Mouse (Mus musculus) fibroblast of lung, adult 2 months (primary cell): ENCODE measurements around the gene Gm6614.
"Not testable (repeated sequence)": the region's sequence is repeated elsewhere in the genome, so short reads cannot be mapped to it uniquely, and the experiment has no call there.

Experiments
- DNase-seq: peaks from one replicate; pipeline ENCODE4 v3.0.0-alpha.2; 2011; ENCODE audit warnings: low read depth

Gm6614 gene

DNA sequence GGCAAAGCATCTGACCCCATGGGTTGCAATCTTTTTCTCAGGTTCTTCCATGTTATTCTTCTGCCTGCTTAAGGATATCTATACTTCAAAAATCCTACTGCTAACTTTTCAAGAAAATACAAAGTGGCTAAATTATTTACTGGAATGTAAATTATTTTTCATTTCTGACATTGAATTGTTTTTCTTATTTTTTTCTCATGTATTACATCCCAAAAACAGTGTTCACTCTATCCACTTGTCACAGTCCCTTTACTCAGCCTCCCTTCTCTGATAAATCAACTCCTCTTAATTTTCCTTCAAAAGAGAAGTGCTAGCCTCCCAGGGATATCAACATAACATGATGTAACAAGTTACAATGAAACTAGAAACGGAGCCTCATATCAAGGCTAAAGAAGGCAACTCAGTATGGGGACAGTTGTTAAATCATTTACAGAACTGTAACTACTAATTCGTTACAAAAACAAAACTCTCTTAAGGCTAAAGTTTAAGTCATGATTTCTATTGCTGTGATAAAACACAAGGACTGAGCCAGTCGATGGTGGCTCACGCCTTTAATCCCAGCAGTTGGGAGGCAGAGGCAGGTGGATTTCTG is at the start of gene Gm6614:
Gene Gm6614 (minus strand): TSS at position 51 of the 592 bp plus-strand sequence.
- no peak for DNase-seq

DNA sequence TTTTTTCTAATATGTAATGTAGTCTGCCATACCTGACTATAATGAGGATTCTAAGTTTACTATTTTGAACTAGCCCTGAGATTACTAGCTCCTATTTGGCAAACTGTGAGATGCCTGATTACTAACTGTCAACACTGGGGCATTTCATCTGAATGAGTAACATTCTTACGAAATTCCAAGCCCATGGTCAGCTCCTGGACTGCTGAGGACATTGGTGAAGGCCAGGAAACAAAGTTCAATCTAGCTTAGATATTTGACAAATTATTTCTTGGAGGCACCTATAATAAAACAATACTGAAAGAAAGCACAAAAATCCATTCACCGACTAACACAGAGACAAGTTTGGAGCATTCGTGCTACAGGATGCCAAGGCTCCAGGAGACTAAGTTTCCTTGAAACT is 47.1 kb upstream of the Gm6614 start:
- DNase-seq, result not testable (repeated sequence)

GRCm38 (mm10) chr6:142047689-142048088 is 36.5 kb upstream of the Gm6614 start:
- no peak for DNase-seq

GRCm38 (mm10) chr6:142045746-142046145 is 34.5 kb upstream of the Gm6614 start:
- DNase-seq, result peak; percentile 39

DNA sequence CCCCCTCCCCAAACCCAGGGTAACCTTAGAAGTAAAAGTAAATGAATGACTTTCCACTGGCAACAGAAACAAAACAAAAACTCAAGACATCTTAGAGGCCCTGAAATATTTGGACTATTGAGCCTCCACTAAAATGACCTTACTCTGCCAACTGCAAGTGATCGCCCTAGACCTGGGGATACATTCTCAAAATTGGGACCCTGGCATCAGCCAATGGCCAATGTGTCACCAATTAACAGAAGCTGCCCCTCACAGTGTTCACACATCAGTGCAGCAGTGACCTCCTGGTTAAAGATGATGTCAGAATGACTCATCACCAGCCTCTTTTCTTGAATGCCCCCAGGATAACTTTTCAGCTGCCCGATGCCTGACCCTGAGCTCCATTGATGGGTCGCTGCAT is 30.7 kb upstream of the Gm6614 start:
- DNase-seq, result no peak

DNA sequence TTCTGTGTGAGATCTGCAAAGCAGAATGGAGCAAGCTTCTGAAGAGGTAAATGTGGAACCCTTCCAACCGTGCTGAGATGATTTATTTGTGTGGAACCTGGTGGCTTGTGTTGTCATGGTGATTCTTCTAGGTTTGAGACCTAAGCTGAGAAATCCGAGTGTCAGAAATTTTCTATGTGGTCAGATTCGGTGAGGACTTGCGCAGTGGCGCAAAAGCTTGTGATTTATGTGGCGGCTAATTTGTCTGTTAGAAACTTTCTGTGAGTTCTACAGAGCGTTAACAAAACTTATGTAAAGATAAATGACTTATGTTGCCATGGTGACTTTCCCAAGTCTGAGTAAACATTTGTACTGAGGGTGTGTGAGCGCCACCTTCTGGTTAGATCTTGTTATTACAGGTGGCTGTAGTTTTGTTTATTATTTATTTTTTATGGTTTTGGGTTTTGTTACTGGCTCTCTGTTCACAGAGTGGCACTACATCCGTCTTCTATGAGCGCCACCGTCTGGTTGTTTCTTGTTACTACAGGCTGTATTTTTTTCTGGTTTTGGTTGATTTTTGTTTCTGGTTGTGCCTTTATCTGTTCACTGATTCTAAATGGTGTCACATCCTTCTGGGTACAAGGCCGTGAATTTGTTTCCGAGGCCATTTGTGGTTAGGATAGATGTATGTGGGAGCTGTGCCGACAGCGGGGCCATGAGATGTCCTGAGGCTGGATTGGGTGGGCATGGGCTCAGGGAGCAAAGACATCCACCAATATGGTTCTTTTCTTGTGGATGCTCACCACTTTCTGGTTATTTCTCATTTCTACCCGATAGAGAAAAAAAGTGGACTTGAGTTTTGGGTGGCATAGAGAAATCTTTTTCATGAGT is 29.3 kb upstream of the Gm6614 start:
- DNase-seq, result no peak

- DNase-seq, result no peak
These were observed 24.6 kb upstream of the Gm6614 start for GRCm38 (mm10) chr6:142035771-142036170.

GRCm38 (mm10) chr6:142021671-142022070 is 10.5 kb upstream of the Gm6614 start:
- DNase-seq, result no peak

DNA sequence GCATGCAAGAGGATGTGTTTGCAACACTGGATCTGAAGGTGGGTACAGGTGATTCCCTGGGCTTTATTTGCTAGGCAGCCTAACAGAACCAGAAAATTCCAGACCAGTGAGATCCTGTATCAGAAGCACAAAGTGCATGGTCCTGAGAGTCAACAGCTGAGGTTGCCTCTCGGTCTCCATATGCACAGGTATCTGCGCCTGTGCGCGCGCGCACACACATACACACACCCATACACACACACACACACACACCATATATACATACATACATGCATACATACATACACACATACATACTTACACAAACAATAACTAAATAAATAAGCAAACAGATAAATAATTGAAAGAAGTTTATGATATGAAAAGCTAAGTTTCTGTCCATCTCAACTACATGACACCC is 24.4 kb downstream of the Gm6614 start:
- no peak for DNase-seq

DNA sequence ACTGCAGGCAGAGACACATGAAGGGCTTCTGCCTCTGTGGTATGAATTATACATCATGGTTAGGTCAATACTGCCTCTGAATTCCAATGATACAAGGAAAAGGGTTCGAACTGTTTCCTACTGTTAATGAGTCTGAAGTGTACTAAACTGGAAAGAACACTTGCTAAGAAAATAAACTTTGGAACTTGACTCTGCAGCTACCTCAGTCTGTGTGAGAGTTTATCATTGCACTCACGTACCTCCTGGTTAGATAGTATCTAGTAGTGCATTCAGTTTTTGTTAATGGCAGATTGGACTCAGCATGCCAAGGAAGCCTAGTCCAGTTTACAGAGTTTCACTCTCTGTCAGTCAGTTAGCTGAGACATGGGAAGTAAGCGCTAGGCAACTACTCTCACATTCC is 26.6 kb downstream of the Gm6614 start:
- DNase-seq, result no peak

DNA sequence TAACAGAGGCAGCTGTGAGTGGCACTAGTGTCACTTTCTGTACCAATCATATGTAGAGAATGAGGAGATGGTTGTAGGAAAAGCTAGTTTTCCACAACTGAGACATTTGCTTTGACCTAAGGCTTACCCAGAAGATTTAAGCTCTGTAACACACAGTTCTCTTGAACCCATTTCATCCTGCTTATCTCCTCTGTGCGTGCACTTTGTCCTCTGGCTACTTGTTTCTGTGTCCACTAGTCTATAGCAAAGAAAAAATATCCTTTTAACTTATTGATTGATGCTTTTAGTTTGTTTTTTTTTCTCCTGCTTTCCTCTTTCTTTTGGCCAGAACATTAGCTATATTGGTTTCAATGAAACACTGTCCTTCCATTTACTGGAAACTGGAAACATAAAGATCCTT is 48.8 kb downstream of the Gm6614 start:
- DNase-seq, result no peak

DNA sequence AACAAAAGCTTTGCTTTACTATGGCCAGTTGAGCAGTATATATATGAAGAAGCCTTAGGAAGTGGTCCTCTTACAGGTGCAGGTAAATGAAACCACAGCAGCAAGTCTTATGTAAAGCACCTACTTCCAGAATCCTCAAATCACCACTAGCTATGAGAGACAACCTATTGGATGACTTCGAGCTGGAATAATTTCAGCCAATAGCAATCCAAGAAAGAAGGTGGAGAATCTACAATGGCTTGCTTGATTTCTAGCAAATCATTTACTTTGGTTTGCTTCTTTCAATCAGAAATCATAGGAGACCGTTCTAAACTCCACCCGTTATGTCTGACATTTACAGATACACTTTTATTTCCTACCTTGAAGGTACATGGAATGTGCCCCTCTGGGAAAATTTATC is 49.4 kb downstream of the Gm6614 start:
- no peak for DNase-seq

GRCm38 (mm10) chr6:141960482-141960881 is 50.7 kb downstream of the Gm6614 start:
- no peak for DNase-seq

- DNase-seq, result no peak
These were observed 64.4 kb downstream of the Gm6614 start, which contains the start of gene Slco1a1 for GRCm38 (mm10) chr6:141946862-141947261. Slco1a1 (minus strand) TSS chr6:141946962.

DNA sequence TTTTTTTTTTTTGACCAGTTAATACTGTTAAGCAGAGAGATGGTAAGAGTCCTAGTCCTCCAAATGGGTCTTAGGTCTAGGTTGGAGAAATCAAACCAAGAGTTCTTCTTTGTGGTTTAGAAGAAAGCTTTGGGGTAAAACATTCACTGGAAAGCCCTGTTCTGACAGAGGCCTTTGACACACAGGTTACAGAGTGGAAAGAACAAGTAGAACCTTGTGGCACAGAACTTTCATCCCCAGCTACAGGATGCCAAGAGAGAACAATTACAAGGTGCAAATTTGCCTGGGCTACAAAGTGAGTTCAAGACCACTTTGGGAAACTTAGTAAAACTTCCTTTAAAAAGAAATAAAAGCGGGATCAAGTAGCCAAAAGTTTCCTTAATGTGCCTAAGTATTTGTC is 70.8 kb downstream of the Gm6614 start:
- no peak for DNase-seq
